Mouse (Mus musculus): ENCODE measurements around the gene Uqcc2.

Uqcc2 gene

GRCm38 (mm10) chr17:27122701-27123100 lies 11.0 kb downstream of the Uqcc2 start:
- no peak for DNase-seq

- no peak for DNase-seq
Observed at GRCm38 (mm10) chr17:27121781-27122180, 11.9 kb downstream of the Uqcc2 start.

- DNase-seq: peak; percentile 63 to 66
Observed at GRCm38 (mm10) chr17:27121266-27121665, 12.4 kb downstream of the Uqcc2 start.

GRCm38 (mm10) chr17:27120561-27121024 lies 13.1 kb downstream of the Uqcc2 start:
- DNase-seq: peak; percentile 98 to 99

GRCm38 (mm10) chr17:27119954-27120353 lies 13.8 kb downstream of the Uqcc2 start:
- peak in 1 of 2 experiments; percentile 52 for DNase-seq

- no peak for DNase-seq
Observed at GRCm38 (mm10) chr17:27119540-27119895, 14.2 kb downstream of the Uqcc2 start.

GRCm38 (mm10) chr17:27118676-27119539 lies 14.8 kb downstream of the Uqcc2 start:
- DNase-seq: peak; percentile 78

- no peak for DNase-seq
Observed at GRCm38 (mm10) chr17:27110072-27110471, 23.6 kb downstream of the Uqcc2 start.

- no peak for DNase-seq
Observed at GRCm38 (mm10) chr17:27107936-27108335, 25.8 kb downstream of the Uqcc2 start.

GRCm38 (mm10) chr17:27106745-27107144 lies 27.0 kb downstream of the Uqcc2 start:
- DNase-seq: peak; percentile 48 to 62

GRCm38 (mm10) chr17:27105698-27106470 lies 27.8 kb downstream of the Uqcc2 start:
- no peak for DNase-seq

- no peak for DNase-seq
Observed at GRCm38 (mm10) chr17:27101675-27102074, 32.0 kb downstream of the Uqcc2 start.

- DNase-seq: peak; percentile 80 to 82
Observed at GRCm38 (mm10) chr17:27095690-27096089, 38.0 kb downstream of the Uqcc2 start.

- no peak for DNase-seq
Observed at GRCm38 (mm10) chr17:27090068-27090467, 43.6 kb downstream of the Uqcc2 start.

- peak; percentile 67 to 73 for DNase-seq
Observed at GRCm38 (mm10) chr17:27087426-27087825, 46.3 kb downstream of the Uqcc2 start.

GRCm38 (mm10) chr17:27085676-27086075 lies 48.0 kb downstream of the Uqcc2 start:
- DNase-seq: peak; percentile 76 to 86

GRCm38 (mm10) chr17:27083601-27084000 lies 50.1 kb downstream of the Uqcc2 start:
- no peak for DNase-seq

- no peak for DNase-seq
Observed at GRCm38 (mm10) chr17:27082796-27083195, 50.9 kb downstream of the Uqcc2 start.

- no peak for DNase-seq
Observed at GRCm38 (mm10) chr17:27081868-27082267, 51.8 kb downstream of the Uqcc2 start.

- DNase-seq: no peak
Observed at GRCm38 (mm10) chr17:27078499-27078898, 55.2 kb downstream of the Uqcc2 start.

- peak; percentile 36 to 56 for DNase-seq
Observed at GRCm38 (mm10) chr17:27077920-27078319, 55.8 kb downstream of the Uqcc2 start.

GRCm38 (mm10) chr17:27077133-27077532 lies 56.6 kb downstream of the Uqcc2 start:
- DNase-seq: no peak

GRCm38 (mm10) chr17:27074849-27075745 lies 58.6 kb downstream of the Uqcc2 start:
- peak; percentile 50 to 54 for DNase-seq
